Mouse (Mus musculus) midbrain, embryonic 12.5 days (tissue): ENCODE measurements around the gene Josd1. TPM values are rescaled to one million over a fixed set of nuclear protein-coding genes. Genes with fewer than 3 reads are reported as not detected.

ENCODE experiments used
- ATAC-seq: fragments of 200-750 bp; cut with Nextera tagmentation; 2 replicates; pipeline ENCODE4 v1.8.0; 2017; ENCODE audit warnings: low read depth, moderate TSS enrichment, moderate library complexity; ENCODE audit not compliant: low FRiP score
- H3K27ac ChIP-seq: fragments of 300-500 bp; sonication (generic); replicated peaks from 2 replicates; pipeline ENCODE4 v1.5.1; 2016; ENCODE audit warnings: mild to moderate bottlenecking
- H3K27me3 ChIP-seq: fragments of 300-500 bp; sonication (generic); 2 replicates; pipeline ENCODE4 v1.6.1; 2016; ENCODE audit warnings: mild to moderate bottlenecking
- H3K36me3 ChIP-seq: fragments of 300-500 bp; sonication (generic); 2 replicates; pipeline ENCODE4 v1.6.1; 2016
- H3K4me1 ChIP-seq: fragments of 300-500 bp; sonication (generic); 2 replicates; pipeline ENCODE4 v1.6.1; 2016
- H3K4me2 ChIP-seq: fragments of 300-500 bp; sonication (generic); replicated peaks from 2 replicates; pipeline ENCODE4 v1.6.1; 2016; ENCODE audit warnings: mild to moderate bottlenecking, moderate library complexity
- H3K4me3 ChIP-seq: fragments of 300-500 bp; sonication (generic); 2 replicates; pipeline ENCODE4 v1.5.1; 2016; ENCODE audit warnings: mild to moderate bottlenecking
- H3K9ac ChIP-seq: fragments of 300-500 bp; sonication (generic); replicated peaks from 2 replicates; pipeline ENCODE4 v1.6.1; 2016; ENCODE audit warnings: mild to moderate bottlenecking, moderate library complexity
- H3K9me3 ChIP-seq: fragments of 300-500 bp; sonication (generic); 2 replicates; pipeline ENCODE4 v1.6.1; 2016; ENCODE audit warnings: mild to moderate bottlenecking
- WGBS: fragments of 180-500 bp; shearing (Covaris S2); methylation state at CpG from one replicate; pipeline ENCODE4 v1.1.7; 2016; 5-methylcytosine and 5-hydroxymethylcytosine counted together
- polyA plus RNA-seq: library from polyadenylated mRNA; unstranded; fragments of >200 nt; fragmentation: Nextera tagmentation; extraction: Ambion mirVana; gene quantifications from 2 replicates; pipeline ENCODE4 v1.2.1, GENCODE M21; 2016

The Josd1 gene
- 24.8 and 27.5 TPM in 2 replicates for polyA plus RNA-seq

DNA sequence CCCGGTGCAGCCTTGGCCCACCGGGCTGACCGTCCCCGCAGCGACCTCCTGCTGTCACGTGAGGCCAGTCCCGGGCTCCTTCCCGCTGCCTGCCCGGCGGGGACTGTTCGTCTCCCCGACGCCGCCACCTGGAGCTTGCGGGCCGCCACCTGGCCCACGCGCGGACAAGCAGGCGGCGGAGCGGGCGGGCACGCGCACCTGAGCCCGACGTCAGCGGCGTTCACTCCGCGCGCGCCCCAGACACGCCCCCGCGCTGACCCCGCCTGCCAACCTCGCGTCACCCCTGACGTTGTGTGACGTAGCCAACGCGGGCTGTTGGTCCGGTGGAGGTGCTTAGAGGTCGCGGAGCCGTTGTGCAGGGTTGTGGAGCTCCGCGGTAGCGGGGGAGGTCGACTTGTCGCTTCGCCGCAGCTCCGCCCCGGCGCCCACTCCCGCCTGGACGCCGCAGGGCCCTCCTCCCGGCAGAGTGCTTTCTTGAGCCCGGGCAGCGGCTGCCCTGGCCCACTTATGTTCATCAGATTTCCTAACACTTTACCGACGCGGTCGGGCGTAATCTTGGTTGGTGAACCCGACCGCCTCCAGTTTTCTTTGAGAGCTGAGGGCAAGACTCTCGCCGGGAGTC is at the start of gene Josd1:
Gene Josd1, minus strand, starts transcription at position 274 of the 622 bp plus-strand sequence.
- H3K4me1 ChIP-seq, result peaks cover 65% of the 10 kb centered on the region
- peak within 1 kb of the TSS; percentile 84 for H3K9ac ChIP-seq
- H3K4me3 ChIP-seq, result peak within 1 kb of the TSS; percentile 89
- no peaks in the 10 kb centered on the region for H3K36me3 ChIP-seq
- under 1% methylated on average over 72 of the region's 72 CpGs for WGBS
- H3K27ac ChIP-seq, result peak within 1 kb of the TSS; percentile 93
- H3K27me3 ChIP-seq, result 0 out of 2 replicates have a peak, but pooled peaks cover 4% of the 10 kb centered on the region
- H3K9me3 ChIP-seq, result no peaks in the 10 kb centered on the region
- peak within 1 kb of the TSS; percentile 80 for H3K4me2 ChIP-seq
- peak; percentile 59 for ATAC-seq

- WGBS, result 85% methylated on average over 8 of the region's 8 CpGs
- no peaks in the 10 kb centered on the region for H3K27me3 ChIP-seq
- H3K9ac ChIP-seq, result no peak overlapping the region
- no peaks in the 10 kb centered on the region for H3K4me1 ChIP-seq
- no peak overlapping the region for H3K27ac ChIP-seq
- H3K9me3 ChIP-seq, result no peaks in the 10 kb centered on the region
- H3K4me3 ChIP-seq, result no peak overlapping the region
- H3K4me2 ChIP-seq, result no peak overlapping the region
- H3K36me3 ChIP-seq, result peaks cover 89% of the 10 kb centered on the region
- ATAC-seq, result no peak
Measured at GRCm38 (mm10) chr15:79734311-79734710, 46.6 kb upstream of the Josd1 start.

GRCm38 (mm10) chr15:79733640-79734039 is 45.9 kb upstream of the Josd1 start:
- H3K36me3 ChIP-seq, result peaks cover 89% of the 10 kb centered on the region
- H3K27ac ChIP-seq, result no peak overlapping the region
- no peak overlapping the region for H3K4me2 ChIP-seq
- no peak for ATAC-seq
- no peak overlapping the region for H3K9ac ChIP-seq
- no peak overlapping the region for H3K4me3 ChIP-seq
- no peaks in the 10 kb centered on the region for H3K4me1 ChIP-seq
- WGBS, result 76% methylated on average over 4 of the region's 4 CpGs
- no peaks in the 10 kb centered on the region for H3K9me3 ChIP-seq
- H3K27me3 ChIP-seq, result no peaks in the 10 kb centered on the region

- H3K36me3 ChIP-seq, result peaks cover 89% of the 10 kb centered on the region
- no peak overlapping the region for H3K9ac ChIP-seq
- no peak overlapping the region for H3K4me3 ChIP-seq
- 96% methylated on average over 8 of the region's 8 CpGs for WGBS
- no peak overlapping the region for H3K4me2 ChIP-seq
- ATAC-seq, result no peak
- H3K27me3 ChIP-seq, result no peaks in the 10 kb centered on the region
- H3K4me1 ChIP-seq, result no peaks in the 10 kb centered on the region
- H3K27ac ChIP-seq, result no peak overlapping the region
- no peaks in the 10 kb centered on the region for H3K9me3 ChIP-seq
Measured at GRCm38 (mm10) chr15:79733192-79733591, 45.5 kb upstream of the Josd1 start.

DNA sequence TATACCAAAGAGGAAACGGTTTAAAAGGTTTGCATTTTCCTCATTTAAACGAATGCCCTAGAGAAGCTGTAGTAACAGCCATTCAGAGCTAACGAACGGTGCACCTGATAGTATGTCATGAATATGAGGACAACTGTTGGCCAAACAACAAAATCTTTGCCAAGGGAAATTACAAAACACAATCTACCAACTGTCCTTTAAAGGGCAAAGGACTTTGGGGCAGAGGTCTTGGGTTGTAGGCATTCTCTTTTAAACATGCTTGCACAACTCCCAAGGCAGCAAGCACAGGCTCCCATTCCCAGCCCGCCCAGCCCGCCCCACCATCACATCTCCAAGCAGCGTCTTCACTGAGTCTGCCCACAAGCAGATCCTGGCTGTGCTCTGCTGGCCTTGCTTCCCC is 43.8 kb upstream of the Josd1 start:
- 89% methylated on average over 7 of the region's 7 CpGs for WGBS
- Histone ChIP-seq H3K9me3 (no peaks in the 10 kb centered on the region), H3K27ac (no peak overlapping the region), H3K4me3 (no peak overlapping the region), H3K4me2 (no peak overlapping the region), H3K9ac (no peak overlapping the region), H3K27me3 (no peaks in the 10 kb centered on the region), H3K4me1 (no peaks in the 10 kb centered on the region), H3K36me3 (peaks cover 89% of the 10 kb centered on the region)
- no peak for ATAC-seq

- H3K4me3 ChIP-seq, result no peak overlapping the region
- H3K9ac ChIP-seq, result no peak overlapping the region
- WGBS, result 92% methylated on average over 10 of the region's 10 CpGs
- no peaks in the 10 kb centered on the region for H3K9me3 ChIP-seq
- no peak overlapping the region for H3K27ac ChIP-seq
- H3K4me1 ChIP-seq, result no peaks in the 10 kb centered on the region
- no peak for ATAC-seq
- H3K36me3 ChIP-seq, result peaks cover 90% of the 10 kb centered on the region
- H3K4me2 ChIP-seq, result no peak overlapping the region
- no peaks in the 10 kb centered on the region for H3K27me3 ChIP-seq
Measured at GRCm38 (mm10) chr15:79728731-79729388, 41.1 kb upstream of the Josd1 start.

DNA sequence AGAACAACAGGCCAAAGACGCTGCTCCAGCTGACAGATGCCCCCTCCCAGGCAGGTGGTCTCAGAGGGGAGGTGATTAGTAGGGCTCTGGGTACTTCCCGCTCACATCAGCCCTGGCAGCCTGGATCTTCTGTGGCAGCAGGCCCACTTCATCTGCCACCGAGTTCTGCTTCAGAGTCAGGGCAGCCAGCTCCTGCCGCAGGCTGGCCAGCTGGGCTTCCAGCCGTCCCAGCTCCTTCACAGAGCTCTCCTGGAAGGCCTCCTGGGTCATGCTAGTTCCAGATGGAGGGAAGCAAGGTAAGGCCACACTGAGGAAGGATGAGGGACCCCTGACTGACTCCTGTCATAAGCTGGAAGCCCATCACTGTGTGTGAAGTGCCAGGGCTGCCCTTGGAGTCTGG is 40.6 kb upstream of the Josd1 start:
- H3K4me2 ChIP-seq, result no peak overlapping the region
- no peak overlapping the region; the same call in 1 of the 2 replicates for H3K27ac ChIP-seq
- ATAC-seq, result no peak
- H3K9ac ChIP-seq, result no peak overlapping the region
- H3K4me3 ChIP-seq, result no peak overlapping the region
- H3K9me3 ChIP-seq, result no peaks in the 10 kb centered on the region
- H3K36me3 ChIP-seq, result peaks cover 84% of the 10 kb centered on the region
- H3K4me1 ChIP-seq, result 0 out of 2 replicates have a peak, but pooled peaks cover 3% of the 10 kb centered on the region
- H3K27me3 ChIP-seq, result no peaks in the 10 kb centered on the region
- WGBS, result 57% methylated on average over 5 of the region's 5 CpGs

- Histone ChIP-seq H3K9me3 (no peaks in the 10 kb centered on the region), H3K4me2 (no peak overlapping the region), H3K4me3 (no peak overlapping the region), H3K9ac (no peak overlapping the region), H3K4me1 (0 out of 2 replicates have a peak, but pooled peaks cover 3% of the 10 kb centered on the region), H3K27me3 (no peaks in the 10 kb centered on the region), H3K36me3 (peaks cover 80% of the 10 kb centered on the region), H3K27ac (no peak overlapping the region; the same call in 1 of the 2 replicates)
- 74% methylated on average over 6 of the region's 6 CpGs for WGBS
- ATAC-seq, result no peak
Measured at GRCm38 (mm10) chr15:79727840-79728239, 40.1 kb upstream of the Josd1 start.

GRCm38 (mm10) chr15:79725190-79725789 is 37.6 kb upstream of the Josd1 start:
- H3K4me1 ChIP-seq, result 0 out of 2 replicates have a peak, but pooled peaks cover 3% of the 10 kb centered on the region
- H3K9me3 ChIP-seq, result no peaks in the 10 kb centered on the region
- ATAC-seq, result no peak
- H3K27ac ChIP-seq, result no peak overlapping the region
- H3K36me3 ChIP-seq, result peaks cover 71% of the 10 kb centered on the region
- H3K27me3 ChIP-seq, result no peaks in the 10 kb centered on the region
- H3K4me3 ChIP-seq, result no peak overlapping the region
- WGBS, result 96% methylated on average over 11 of the region's 11 CpGs
- no peak overlapping the region for H3K4me2 ChIP-seq
- no peak overlapping the region for H3K9ac ChIP-seq

- Histone ChIP-seq H3K9ac (no peak overlapping the region), H3K4me1 (0 out of 2 replicates have a peak, but pooled peaks cover 3% of the 10 kb centered on the region), H3K9me3 (no peaks in the 10 kb centered on the region), H3K4me2 (no peak overlapping the region), H3K27me3 (no peaks in the 10 kb centered on the region), H3K27ac (peak overlapping the region; percentile 42; the same call in 1 of the 2 replicates), H3K36me3 (peaks cover 72% of the 10 kb centered on the region), H3K4me3 (no peak overlapping the region)
- no peak for ATAC-seq
- 23% methylated on average over 1 of the region's 1 CpGs for WGBS
Measured at GRCm38 (mm10) chr15:79723439-79723838, 35.7 kb upstream of the Josd1 start.

GRCm38 (mm10) chr15:79720796-79721195 is 33.1 kb upstream of the Josd1 start:
- H3K4me2 ChIP-seq, result no peak overlapping the region
- 80% methylated on average over 4 of the region's 4 CpGs for WGBS
- H3K9me3 ChIP-seq, result no peaks in the 10 kb centered on the region
- H3K9ac ChIP-seq, result no peak overlapping the region
- H3K4me1 ChIP-seq, result 0 out of 2 replicates have a peak, but pooled peaks cover 3% of the 10 kb centered on the region
- H3K36me3 ChIP-seq, result peaks cover 72% of the 10 kb centered on the region
- ATAC-seq, result no peak
- no peak overlapping the region for H3K27ac ChIP-seq
- no peak overlapping the region for H3K4me3 ChIP-seq
- no peaks in the 10 kb centered on the region for H3K27me3 ChIP-seq

DNA sequence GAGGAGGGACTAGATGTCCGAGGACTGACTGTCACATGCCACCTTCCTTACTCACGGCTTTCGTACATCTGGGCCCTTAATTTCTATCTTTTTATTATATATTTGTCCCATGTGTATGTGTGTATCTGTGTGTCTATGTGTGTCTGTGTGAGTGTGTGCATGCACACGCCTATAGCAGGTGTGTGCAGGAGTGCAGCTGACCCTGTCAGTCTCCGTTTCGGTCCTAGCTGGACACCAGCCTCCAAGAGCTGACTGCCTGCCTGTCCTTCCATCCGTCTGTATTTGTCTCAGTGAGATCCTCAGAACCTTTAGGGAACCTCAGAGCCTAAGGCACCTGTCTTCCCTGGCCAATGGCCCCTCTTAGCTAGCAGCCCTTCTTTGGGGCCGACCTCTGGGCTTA is 32.5 kb upstream of the Josd1 start:
- Histone ChIP-seq H3K36me3 (peaks cover 72% of the 10 kb centered on the region), H3K9me3 (no peaks in the 10 kb centered on the region), H3K27me3 (no peaks in the 10 kb centered on the region), H3K4me1 (0 out of 2 replicates have a peak, but pooled peaks cover 3% of the 10 kb centered on the region), H3K4me2 (no peak overlapping the region), H3K4me3 (no peak overlapping the region), H3K27ac (no peak overlapping the region), H3K9ac (no peak overlapping the region)
- ATAC-seq, result no peak
- WGBS, result 89% methylated on average over 8 of the region's 8 CpGs
